Comparison of ENCODE assay signal across 9 mouse cellular contexts in genomic region chr14:122463080-122463691, GRCm38 (mm10). TPM values are rescaled to one million over a fixed set of nuclear protein-coding genes. Genes with fewer than 3 reads are reported as not detected.
DNase-seq lines count a peak whose midpoint lies in the region; ATAC-seq and TF ChIP-seq lines count a peak whose summit lies in the region.
"Had no signal": no experiment of that assay in that cellular context is flagged by ENCODE, and none has a peak within 500 bp of the region (broad histone marks: within the 10 kb centered on the region; RNA-seq: fewer than 3 reads in every experiment).

No protein-coding gene starts in this region.

- 3% methylated on average over 40 of the region's 40 CpGs for WGBS in lung, embryonic 14.5 days

- H3K27me3 ChIP-seq in lung, embryonic 14.5 days (ENCODE audit: insufficient read depth, low read length), result peaks cover 86% of the 10 kb centered on the region

- H3K27ac ChIP-seq in lung, embryonic 14.5 days (ENCODE audit: low read depth), result no peak overlapping the region

- H3K4me2 ChIP-seq in lung, embryonic 14.5 days, result peak overlapping the region; percentile 83

- H3K9me3 ChIP-seq in lung, embryonic 14.5 days (ENCODE audit: low read depth, low read length), result no peaks in the 10 kb centered on the region

- H3K36me3 ChIP-seq in lung, embryonic 14.5 days (ENCODE audit: insufficient read depth), result no peaks in the 10 kb centered on the region

- no peak overlapping the region for H3K9ac ChIP-seq in lung, embryonic 14.5 days

- peak overlapping the region; percentile 43 for H3K4me3 ChIP-seq in lung, embryonic 14.5 days (ENCODE audit: low read depth, low read length)
- H3K4me3 ChIP-seq: erythroblast, embryonic 14.5 days had no signal

- ATAC-seq in lung, embryonic 14.5 days (ENCODE audit: insufficient read depth), result peak; percentile 22; the same call in 1 of the 2 replicates
- ATAC-seq in granulocyte monocyte progenitor cell, adult 5-6 weeks (replicated peaks; ENCODE audit: poor library complexity, severe bottlenecking), result peak; percentile 21; the same call in 1 of the 2 replicates
- ATAC-seq in megakaryocyte, adult 5-6 weeks (ENCODE audit: poor library complexity, severe bottlenecking), result peak; percentile 24; the same call in 1 of the 2 replicates
- ATAC-seq in erythroid progenitor cell, adult 5-6 weeks (replicated peaks; ENCODE audit: low FRiP score, poor library complexity, severe bottlenecking), result no peak

- TF ChIP-seq CTCF in lung, embryonic 14.5 days (IDR thresholded peaks at IDR 0.05; ENCODE audit: low read depth), result no peak

- peak; percentile 13 for DNase-seq in lung, embryonic 14.5 days
- no peak for DNase-seq in lung, postnatal 36 days
- peak; percentile 74 for DNase-seq in cerebellum, adult 9-10 months
- no peak for DNase-seq in adrenal gland, postnatal 4 days (ENCODE audit: low spot score in 2 of 2)
- no peak for DNase-seq in left cerebral cortex, adult 18-20 months (ENCODE audit: low spot score in 2 of 2)

- H3K4me1 ChIP-seq in lung, embryonic 14.5 days (ENCODE audit: insufficient read depth), result no peaks in the 10 kb centered on the region

RNA-seq across cellular contexts. Expression of gene Zic5, which starts 2.3 kb away (rescaled TPM):
- polyA plus RNA-seq in lung, embryonic 14.5 days (2014; fragmentation: Nextera tagmentation; extraction: Ambion mirVana), result not detected in 2 replicates
- not detected in 2 replicates for total RNA-seq in granulocyte monocyte progenitor cell, adult 5-6 weeks (2014; fragmentation: Nextera tagmentation)
- total RNA-seq in granulocyte monocyte progenitor cell, adult 5-6 weeks (2017), result not detected in 2 replicates
- not detected in 2 replicates for total RNA-seq in megakaryocyte, adult 5-6 weeks (2015)
- not detected in 2 replicates for total RNA-seq in megakaryocyte, adult 5-6 weeks (2017)
- total RNA-seq in erythroid progenitor cell, adult 5-6 weeks (2015; ENCODE audit: low replicate concordance), result not detected in 2 replicates
- total RNA-seq in erythroid progenitor cell, adult 5-6 weeks (2017; ENCODE audit: low replicate concordance), result not detected in 2 replicates
- total RNA-seq in adrenal gland, postnatal 4 days (2021), result under 1 TPM in 1 of 2 experiments, not detected in 1; 0.40 TPM
- total RNA-seq in left cerebral cortex, adult 18-20 months (2021), result 1 to 10 TPM; 3.0 to 4.0 TPM

RNA-seq across cellular contexts. Expression of gene Zic2, which starts 12.0 kb away (rescaled TPM):
- not detected in 2 replicates for polyA plus RNA-seq in lung, embryonic 14.5 days (2014; fragmentation: Nextera tagmentation; extraction: Ambion mirVana)
- total RNA-seq in granulocyte monocyte progenitor cell, adult 5-6 weeks (2014; fragmentation: Nextera tagmentation), result not detected in 2 replicates
- total RNA-seq in granulocyte monocyte progenitor cell, adult 5-6 weeks (2017), result not detected in 2 replicates
- total RNA-seq in megakaryocyte, adult 5-6 weeks (2015), result not detected in 2 replicates
- not detected in 2 replicates for total RNA-seq in megakaryocyte, adult 5-6 weeks (2017)
- total RNA-seq in erythroid progenitor cell, adult 5-6 weeks (2015; ENCODE audit: low replicate concordance), result not detected in 2 replicates
- not detected in 2 replicates for total RNA-seq in erythroid progenitor cell, adult 5-6 weeks (2017; ENCODE audit: low replicate concordance)
- total RNA-seq in adrenal gland, postnatal 4 days (2021), result 1 to 10 TPM in 1 of 2 experiments, under 1 TPM in 1; 0.22 to 1.4 TPM
- total RNA-seq in left cerebral cortex, adult 18-20 months (2021), result 10 to 100 TPM; 19.0 to 20.2 TPM
- polyA plus RNA-seq: erythroblast, embryonic 14.5 days had no signal

RNA-seq across cellular contexts. Expression of gene Gm5089, which starts 12.3 kb away (rescaled TPM):
- not detected in 2 replicates for polyA plus RNA-seq in lung, embryonic 14.5 days (2014; fragmentation: Nextera tagmentation; extraction: Ambion mirVana)
- not detected in 2 replicates for total RNA-seq in granulocyte monocyte progenitor cell, adult 5-6 weeks (2014; fragmentation: Nextera tagmentation)
- not detected in 2 replicates for total RNA-seq in granulocyte monocyte progenitor cell, adult 5-6 weeks (2017)
- total RNA-seq in megakaryocyte, adult 5-6 weeks (2015), result not detected in 2 replicates
- total RNA-seq in megakaryocyte, adult 5-6 weeks (2017), result not detected in 2 replicates
- not detected in 2 replicates for total RNA-seq in erythroid progenitor cell, adult 5-6 weeks (2015; ENCODE audit: low replicate concordance)
- total RNA-seq in erythroid progenitor cell, adult 5-6 weeks (2017; ENCODE audit: low replicate concordance), result not detected in 2 replicates
- total RNA-seq in adrenal gland, postnatal 4 days (2021), result not detected
- under 1 TPM; 0.28 to 0.35 TPM for total RNA-seq in left cerebral cortex, adult 18-20 months (2021)
- polyA plus RNA-seq: erythroblast, embryonic 14.5 days had no signal

RNA-seq across cellular contexts. Expression of gene Gm10837, which starts 27.2 kb away (rescaled TPM):
- polyA plus RNA-seq in lung, embryonic 14.5 days (2014; fragmentation: Nextera tagmentation; extraction: Ambion mirVana), result not detected in 2 replicates
- total RNA-seq in granulocyte monocyte progenitor cell, adult 5-6 weeks (2014; fragmentation: Nextera tagmentation), result not detected in 2 replicates
- total RNA-seq in granulocyte monocyte progenitor cell, adult 5-6 weeks (2017), result not detected in 2 replicates
- not detected in 2 replicates for total RNA-seq in megakaryocyte, adult 5-6 weeks (2015)
- not detected in 2 replicates for total RNA-seq in megakaryocyte, adult 5-6 weeks (2017)
- not detected in 2 replicates for total RNA-seq in erythroid progenitor cell, adult 5-6 weeks (2015; ENCODE audit: low replicate concordance)
- not detected in 2 replicates for total RNA-seq in erythroid progenitor cell, adult 5-6 weeks (2017; ENCODE audit: low replicate concordance)
- total RNA-seq in adrenal gland, postnatal 4 days (2021), result not detected
- not detected for total RNA-seq in left cerebral cortex, adult 18-20 months (2021)
- polyA plus RNA-seq: erythroblast, embryonic 14.5 days had no signal

Comparison
In these comparisons a context has a peak if more than half of its experiments do, and no peak if none do; other contexts are left out.
1. DNase-seq: peak in lung, embryonic 14.5 days (single experiment) and cerebellum, adult 9-10 months (single experiment); none in lung, postnatal 36 days (single experiment), adrenal gland, postnatal 4 days (0 of 2) and left cerebral cortex, adult 18-20 months (0 of 2).
2. RNA of gene Zic2, which starts 12.0 kb away (total RNA-seq): 19.0 to 20.2 TPM in left cerebral cortex, adult 18-20 months; 0.22 to 1.4 TPM in adrenal gland, postnatal 4 days, not detected in granulocyte monocyte progenitor cell, adult 5-6 weeks, not detected in megakaryocyte, adult 5-6 weeks and not detected in erythroid progenitor cell, adult 5-6 weeks; every median in the first group is over 4 times any median in the second.